Mouse (Mus musculus) CH12.LX (cell line): ENCODE data around the gene Tstd2.

Experiments
- CTCF ChIP-seq, 2 experiments: IDR thresholded peaks in 1 of 2; conservative IDR thresholded peaks in 1 of 2; 2 replicates each; pipeline ENCODE4 v1.5.1; 2011 to 2012; ENCODE audit warnings: low read depth in 2 of 2, low read length in 2 of 2, improper control_type of control experiment in 1 of 2, inconsistent platforms in 1 of 2, mild to moderate bottlenecking in 1 of 2, moderate library complexity in 1 of 2
- HCFC1 ChIP-seq: IDR thresholded peaks from 2 replicates; pipeline ENCODE4 v1.6.1; 2012; ENCODE audit warnings: low read depth, mild to moderate bottlenecking, inconsistent platforms, low read length, improper control_type of control experiment
- JUND ChIP-seq: conservative IDR thresholded peaks from 2 replicates; pipeline ENCODE4 v1.6.1; 2011; ENCODE audit warnings: low read depth, low read length, improper control_type of control experiment
- MAZ ChIP-seq: IDR thresholded peaks from 2 replicates; pipeline ENCODE4 v1.6.1; 2012; ENCODE audit warnings: low read depth, mild to moderate bottlenecking, inconsistent platforms, low read length, improper control_type of control experiment, moderate library complexity
- ZKSCAN1 ChIP-seq: IDR thresholded peaks from 2 replicates; pipeline ENCODE4 v1.6.1; 2012; ENCODE audit warnings: low read depth, inconsistent platforms, low read length, improper control_type of control experiment, borderline replicate concordance
- ZMIZ1 ChIP-seq: IDR thresholded peaks from 2 replicates; pipeline ENCODE4 v1.6.1; 2012; ENCODE audit warnings: low read depth, mild to moderate bottlenecking, inconsistent platforms, low read length, improper control_type of control experiment

DNA sequence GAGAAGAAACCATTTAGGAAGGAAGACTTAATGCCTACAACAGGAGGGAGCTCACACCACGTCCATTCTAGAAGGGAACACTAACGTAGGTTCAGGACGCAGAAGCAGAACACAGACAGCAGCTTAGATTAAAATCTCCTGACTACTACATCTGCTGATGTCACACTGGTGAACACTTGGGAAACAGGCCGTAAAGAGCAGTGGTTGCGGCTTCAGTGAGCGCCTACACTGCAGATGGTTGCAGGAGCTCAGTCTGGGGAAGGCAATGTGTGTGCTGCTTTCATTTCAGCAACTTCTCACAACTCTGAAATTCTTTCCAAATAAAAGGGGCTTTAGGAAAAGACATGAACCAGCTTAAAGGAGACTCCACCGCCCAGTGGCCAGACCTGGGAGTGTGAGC lies 39.0 kb upstream of the Tstd2 start:
- TF ChIP-seq CTCF (conservative IDR thresholded peaks at IDR 0.05 in 1 of 2, IDR thresholded peaks at IDR 0.05 in 1 of 2; ENCODE audit: low read depth in 2 of 2, low read length in 2 of 2) (no peak), ZKSCAN1 (no peak), HCFC1 (no peak), ZMIZ1 (no peak), MAZ (no peak), JUND (no peak)
